Mouse (Mus musculus): Measurements from ENCODE around the gene Tagln3. TPM values are rescaled to one million over a fixed set of nuclear protein-coding genes. Genes with fewer than 3 reads are reported as not detected.

Tagln3 gene
- polyA plus RNA-seq, 1 experiment from 2014 or later, result 8.9 TPM

DNA sequence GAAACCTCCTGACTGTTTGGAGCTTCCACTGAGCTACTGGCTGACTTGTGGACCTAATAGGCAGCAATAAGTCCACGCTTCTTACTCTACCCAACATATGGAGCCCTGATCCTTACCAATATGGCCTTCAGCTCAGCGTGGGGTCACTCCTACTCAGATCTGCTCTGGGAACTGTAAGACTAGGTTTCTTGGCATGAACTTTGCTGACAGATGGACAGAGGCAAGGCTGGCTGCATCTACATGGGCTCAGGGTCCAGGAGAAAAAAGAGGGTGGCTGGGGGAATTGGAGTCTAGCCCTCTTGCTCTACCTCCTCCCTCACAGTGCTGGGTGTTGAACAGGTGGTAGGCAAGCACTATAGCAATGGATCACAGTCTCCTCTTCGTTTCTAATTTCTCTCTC is 37.6 kb downstream of the Tagln3 start:
- Histone ChIP-seq H3K4me2 (replicated peaks) (no peak overlapping the region), H3K36me3 (no peaks in the 10 kb centered on the region), H3K27ac (replicated peaks) (no peak overlapping the region), H3K27me3 (no peaks in the 10 kb centered on the region), H3K4me1 (0 out of 2 replicates have a peak, but pooled peaks cover 3% of the 10 kb centered on the region), H3K4me3 (replicated peaks) (no peak overlapping the region), H3K9ac (no peak overlapping the region), H3K9me3 (replicated peaks) (no peaks in the 10 kb centered on the region)
- 79% methylated on average over 3 of the region's 3 CpGs for WGBS
- no peak for ATAC-seq (ENCODE audit: insufficient number of reproducible peaks, low FRiP score, low TSS enrichment, low read depth)

DNA sequence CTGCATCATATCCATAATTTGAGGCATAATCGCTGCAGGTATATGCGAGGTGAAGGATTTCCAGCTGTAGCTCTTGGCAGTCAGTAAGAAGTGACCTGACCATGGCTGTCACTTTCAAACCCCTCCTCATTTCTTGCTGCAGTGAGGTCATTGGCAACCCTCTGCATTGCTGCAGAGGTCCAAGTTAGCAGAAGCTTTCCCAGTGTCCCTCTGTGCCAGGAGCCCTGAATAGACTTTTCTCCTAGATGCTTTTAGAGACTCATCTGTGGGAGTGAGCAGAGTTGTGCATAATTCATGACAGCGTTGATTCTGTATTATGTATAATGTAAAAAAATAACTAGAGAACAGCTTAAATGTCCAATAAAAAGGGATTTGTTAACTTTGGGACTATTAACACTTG is 39.1 kb downstream of the Tagln3 start:
- Histone ChIP-seq H3K27me3 (no peaks in the 10 kb centered on the region), H3K36me3 (no peaks in the 10 kb centered on the region), H3K9ac (no peak overlapping the region), H3K4me3 (replicated peaks) (no peak overlapping the region), H3K9me3 (replicated peaks) (no peaks in the 10 kb centered on the region), H3K4me1 (0 out of 2 replicates have a peak, but pooled peaks cover 2% of the 10 kb centered on the region), H3K27ac (replicated peaks) (no peak overlapping the region), H3K4me2 (replicated peaks) (no peak overlapping the region)
- 67% methylated on average over 3 of the region's 3 CpGs for WGBS
- no peak for ATAC-seq (ENCODE audit: insufficient number of reproducible peaks, low FRiP score, low TSS enrichment, low read depth)

DNA sequence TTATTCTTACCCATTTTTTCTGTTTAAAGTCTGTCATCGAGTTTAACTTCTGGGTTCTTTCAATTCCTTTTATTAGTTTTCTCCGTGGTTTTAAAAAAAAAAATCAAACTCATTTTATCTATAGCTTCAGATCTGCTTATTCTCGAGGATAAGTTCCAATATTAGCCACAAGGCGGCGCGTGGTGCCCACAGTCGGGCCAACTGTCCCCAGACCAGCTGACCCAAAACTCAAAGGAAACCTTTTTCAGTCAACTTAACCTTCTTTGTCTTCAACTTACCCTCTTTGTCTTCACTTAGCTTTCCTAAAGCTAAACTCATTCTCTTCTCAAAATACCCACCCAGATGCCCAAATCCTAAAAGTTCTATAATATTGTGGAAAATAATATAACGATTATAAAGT is 39.6 kb downstream of the Tagln3 start:
- Histone ChIP-seq H3K27ac (replicated peaks) (no peak overlapping the region), H3K9me3 (replicated peaks) (no peaks in the 10 kb centered on the region), H3K4me3 (replicated peaks) (no peak overlapping the region), H3K4me2 (replicated peaks) (no peak overlapping the region), H3K36me3 (no peaks in the 10 kb centered on the region), H3K27me3 (no peaks in the 10 kb centered on the region), H3K4me1 (no peaks in the 10 kb centered on the region), H3K9ac (no peak overlapping the region)
- ATAC-seq (ENCODE audit: insufficient number of reproducible peaks, low FRiP score, low TSS enrichment, low read depth), result no peak
- 12% methylated on average over 8 of the region's 8 CpGs for WGBS

DNA sequence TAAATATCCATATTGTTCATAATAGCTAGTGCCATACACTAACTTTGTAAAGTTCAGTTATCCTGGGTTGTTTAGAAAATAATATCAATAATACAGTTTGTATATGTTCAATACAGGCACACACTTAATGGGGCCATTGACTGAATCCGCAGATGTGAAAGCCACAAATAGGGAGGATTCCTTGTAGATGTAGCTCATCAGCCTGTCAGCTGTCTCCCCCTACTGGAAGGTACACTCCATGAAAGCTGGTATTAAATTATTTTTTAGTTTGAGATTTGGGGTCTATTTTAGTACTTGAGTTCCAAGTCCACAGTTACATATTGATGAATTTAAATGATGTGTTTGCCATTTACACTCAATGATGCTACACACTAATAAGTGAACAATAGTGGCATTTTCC is 47.9 kb downstream of the Tagln3 start:
- Histone ChIP-seq H3K4me1 (no peaks in the 10 kb centered on the region), H3K27ac (replicated peaks) (no peak overlapping the region), H3K36me3 (no peaks in the 10 kb centered on the region), H3K9ac (no peak overlapping the region), H3K9me3 (replicated peaks) (no peaks in the 10 kb centered on the region), H3K27me3 (no peaks in the 10 kb centered on the region), H3K4me2 (replicated peaks) (no peak overlapping the region), H3K4me3 (replicated peaks) (no peak overlapping the region)
- WGBS, result 27% methylated on average over 1 of the region's 1 CpGs
- ATAC-seq (ENCODE audit: insufficient number of reproducible peaks, low FRiP score, low TSS enrichment, low read depth), result no peak

DNA sequence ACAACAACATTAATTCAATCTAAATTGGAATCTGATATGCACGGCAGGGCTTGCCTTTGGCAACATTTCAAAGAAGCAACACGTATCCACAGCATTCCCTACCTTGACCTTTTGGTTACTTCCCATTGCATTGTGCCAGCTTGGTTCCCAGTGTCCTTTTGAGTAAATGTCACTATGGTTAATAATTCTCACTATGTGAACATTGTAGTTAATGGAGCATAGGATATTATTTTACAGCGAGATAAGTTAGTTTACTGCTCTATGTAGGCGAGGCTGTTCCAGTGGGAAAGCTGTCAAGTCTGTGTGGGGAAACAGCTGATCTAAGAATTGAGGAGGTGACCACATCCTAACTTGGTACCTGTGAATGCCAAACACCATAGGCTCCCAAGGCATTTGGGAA is 54.4 kb downstream of the Tagln3 start:
- Histone ChIP-seq H3K27ac (replicated peaks) (no peak overlapping the region), H3K4me2 (replicated peaks) (no peak overlapping the region), H3K9ac (no peak overlapping the region), H3K36me3 (no peaks in the 10 kb centered on the region), H3K27me3 (no peaks in the 10 kb centered on the region), H3K9me3 (replicated peaks) (no peaks in the 10 kb centered on the region), H3K4me1 (no peaks in the 10 kb centered on the region), H3K4me3 (replicated peaks) (no peak overlapping the region)
- 50% methylated on average over 4 of the region's 4 CpGs for WGBS
- no peak for ATAC-seq (ENCODE audit: insufficient number of reproducible peaks, low FRiP score, low TSS enrichment, low read depth)

DNA sequence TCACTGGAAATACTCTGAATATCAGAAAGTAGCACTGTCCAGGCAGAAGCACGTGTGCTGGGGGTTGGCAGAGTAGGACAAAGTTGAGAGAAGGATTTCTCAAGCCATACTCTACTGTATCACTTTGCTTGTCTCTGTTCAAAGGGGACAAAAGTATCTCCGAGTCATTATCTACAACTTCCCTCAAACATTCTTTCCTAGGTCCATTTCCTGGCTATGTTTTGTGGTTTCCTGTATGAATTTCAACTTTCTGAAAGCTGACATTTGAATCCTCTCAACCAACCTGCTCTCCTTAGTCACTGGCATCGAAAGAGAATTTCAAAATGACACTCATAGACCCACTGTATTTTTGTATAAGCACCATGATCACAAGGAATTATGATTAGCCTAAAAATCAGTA is 56.2 kb downstream of the Tagln3 start:
- no peak overlapping the region for H3K27ac ChIP-seq (replicated peaks)
- H3K9ac ChIP-seq, result no peak overlapping the region
- no peak overlapping the region for H3K4me3 ChIP-seq (replicated peaks)
- no peaks in the 10 kb centered on the region for H3K4me1 ChIP-seq
- H3K4me2 ChIP-seq (replicated peaks), result no peak overlapping the region
- 64% methylated on average over 3 of the region's 3 CpGs for WGBS
- no peaks in the 10 kb centered on the region for H3K9me3 ChIP-seq (replicated peaks)
- H3K27me3 ChIP-seq, result no peaks in the 10 kb centered on the region
- ATAC-seq (ENCODE audit: insufficient number of reproducible peaks, low FRiP score, low TSS enrichment, low read depth), result no peak
- H3K36me3 ChIP-seq, result no peaks in the 10 kb centered on the region

DNA sequence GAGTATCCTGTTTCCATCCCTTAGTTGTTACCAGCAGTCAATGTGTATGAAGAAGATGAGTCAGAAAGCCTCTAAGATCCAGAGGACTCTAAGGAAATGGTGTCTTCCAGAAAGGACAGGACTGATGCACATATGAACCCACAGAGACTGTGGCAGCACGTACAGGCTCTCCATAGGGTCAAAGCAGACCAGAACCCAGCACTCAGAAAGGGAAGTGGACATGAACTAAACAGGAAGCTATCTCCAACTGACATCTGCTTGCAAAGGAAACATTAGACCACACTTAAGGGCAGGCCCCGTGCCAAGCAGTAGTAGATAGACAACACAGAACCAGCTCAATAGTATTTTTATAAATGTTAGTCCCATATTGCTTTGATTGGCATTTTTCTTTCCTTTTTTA is 58.3 kb downstream of the Tagln3 start:
- H3K4me1 ChIP-seq, result no peaks in the 10 kb centered on the region
- no peak overlapping the region for H3K9ac ChIP-seq
- H3K27me3 ChIP-seq, result no peaks in the 10 kb centered on the region
- WGBS, result 65% methylated on average over 2 of the region's 2 CpGs
- no peaks in the 10 kb centered on the region for H3K9me3 ChIP-seq (replicated peaks)
- no peak overlapping the region for H3K4me3 ChIP-seq (replicated peaks)
- no peak overlapping the region for H3K4me2 ChIP-seq (replicated peaks)
- no peak for ATAC-seq (ENCODE audit: insufficient number of reproducible peaks, low FRiP score, low TSS enrichment, low read depth)
- H3K27ac ChIP-seq (replicated peaks), result no peak overlapping the region
- no peaks in the 10 kb centered on the region for H3K36me3 ChIP-seq

DNA sequence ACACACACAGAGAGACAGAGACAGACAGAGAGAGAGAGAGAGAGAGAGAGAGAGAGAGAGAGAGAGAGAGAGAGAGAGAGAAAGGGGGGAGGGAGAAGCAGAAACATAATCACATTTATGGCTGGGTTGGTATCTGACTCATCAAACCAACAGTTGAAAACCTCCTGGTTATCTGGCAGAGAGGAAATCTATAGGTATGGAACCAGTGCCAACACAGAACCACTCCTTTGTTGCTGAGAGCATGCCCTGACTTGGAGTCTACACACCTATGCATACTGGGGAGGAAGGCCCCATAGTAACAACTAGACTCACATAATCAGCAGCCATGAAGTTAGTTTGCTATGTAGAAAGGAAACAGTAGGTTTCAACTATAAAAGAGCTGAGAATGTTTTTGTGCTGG is 62.0 kb downstream of the Tagln3 start:
- Histone ChIP-seq H3K27me3 (no peaks in the 10 kb centered on the region), H3K36me3 (no peaks in the 10 kb centered on the region), H3K9ac (no peak overlapping the region), H3K4me1 (no peaks in the 10 kb centered on the region), H3K27ac (replicated peaks) (no peak overlapping the region), H3K4me2 (replicated peaks) (no peak overlapping the region), H3K4me3 (replicated peaks) (no peak overlapping the region), H3K9me3 (replicated peaks) (no peaks in the 10 kb centered on the region)
- no peak for ATAC-seq (ENCODE audit: insufficient number of reproducible peaks, low FRiP score, low TSS enrichment, low read depth)

Other genes with a start within 250 kb of the Tagln3 start
- not detected in 2 replicates for gene Gm609, start 231.6 kb downstream of the Tagln3 start, polyA plus RNA-seq (2015; fragmentation: Nextera tagmentation; extraction: Ambion mirVana)
- not detected in 2 replicates for gene Gm17783, start 192.6 kb downstream of the Tagln3 start, polyA plus RNA-seq (2015; fragmentation: Nextera tagmentation; extraction: Ambion mirVana)
- not detected in 2 replicates for gene Slc9c1, start 189.3 kb downstream of the Tagln3 start, polyA plus RNA-seq (2015; fragmentation: Nextera tagmentation; extraction: Ambion mirVana)
- 2.7 and 2.8 TPM in 2 replicates for gene Gcsam, start 114.2 kb downstream of the Tagln3 start, polyA plus RNA-seq (2015; fragmentation: Nextera tagmentation; extraction: Ambion mirVana)
- 0.79 and 1.5 TPM in 2 replicates for gene BC016579, start 70.5 kb downstream of the Tagln3 start, polyA plus RNA-seq (2015; fragmentation: Nextera tagmentation; extraction: Ambion mirVana)
- gene Tmprss7, start 30.9 kb downstream of the Tagln3 start, polyA plus RNA-seq (2015; fragmentation: Nextera tagmentation; extraction: Ambion mirVana), result 0.20 and 0.22 TPM in 2 replicates
- 32.4 and 33.2 TPM in 2 replicates for gene Abhd10, start 18.3 kb upstream of the Tagln3 start, polyA plus RNA-seq (2015; fragmentation: Nextera tagmentation; extraction: Ambion mirVana)
- gene Phldb2, start 229.0 kb upstream of the Tagln3 start, polyA plus RNA-seq (2015; fragmentation: Nextera tagmentation; extraction: Ambion mirVana), result 42.1 and 46.2 TPM in 2 replicates